Mouse (Mus musculus): ENCODE results near the gene Hecw2. TPM values are rescaled to one million over a fixed set of nuclear protein-coding genes. Genes with fewer than 3 reads are reported as not detected.

Gene Hecw2
- 10 to 100 TPM; 55.2 to 57.4 TPM for total RNA-seq (2021)
- long read RNA-seq, experiment 1, full-length matches to known transcripts = 4 of 25 reads
- long read RNA-seq, experiment 1, partial matches to known transcripts = 8 of 25 reads
- long read RNA-seq, experiment 1, other reads (novel, unspliced or antisense) = 13 of 25 reads
- long read RNA-seq, experiment 2, full-length matches to known transcripts = 3 of 16 reads
- long read RNA-seq, experiment 2, partial matches to known transcripts = 1 of 16 reads
- long read RNA-seq, experiment 2, other reads (novel, unspliced or antisense) = 12 of 16 reads

GRCm38 (mm10) chr1:54194954-54195305, at the start of gene Hecw2:
TSS of gene Hecw2 (minus strand) at chr1:54195168.
- intact Hi-C loops (cut with DNase I) = loop anchor here (2.0 to 10.0 kb wide), 4 partner anchors 57 to 286 kb away; partner anchors contain the start of gene Ccdc150

GRCm38 (mm10) chr1:54242722-54243121, 47.8 kb upstream of the Hecw2 start:
- intact Hi-C loops (cut with DNase I) = no loop called here
- no peak for DNase-seq (ENCODE audit: extremely low spot score in 1 of 2, low spot score in 2 of 2)
- no peak overlapping the region for H3K4me3 ChIP-seq
- no peak for TF ChIP-seq CTCF (IDR thresholded peaks at IDR 0.05)
- H3K27ac ChIP-seq = no peak overlapping the region

More at GRCm38 (mm10) chr1:54194954-54195305, at the start of gene Hecw2:
- no peak for TF ChIP-seq CTCF (IDR thresholded peaks at IDR 0.05)
- DNase-seq (ENCODE audit: extremely low spot score in 1 of 2, low spot score in 2 of 2) = peak; percentile 56 to 63
- peak within 1 kb of the TSS; percentile 86 for H3K4me3 ChIP-seq
- peak within 1 kb of the TSS; percentile 97 for H3K27ac ChIP-seq

- intact Hi-C loops (cut with DNase I) = no loop called here
- H3K27ac ChIP-seq = no peak overlapping the region
- H3K4me3 ChIP-seq = no peak overlapping the region
- no peak for TF ChIP-seq CTCF (IDR thresholded peaks at IDR 0.05)
- no peak for DNase-seq (ENCODE audit: extremely low spot score in 1 of 2, low spot score in 2 of 2)
Measured at GRCm38 (mm10) chr1:54220273-54220672, 25.3 kb upstream of the Hecw2 start.

- H3K4me3 ChIP-seq = peak overlapping the region; percentile 86
- peak; percentile 56 to 64 for DNase-seq (ENCODE audit: extremely low spot score in 1 of 2, low spot score in 2 of 2)
- TF ChIP-seq CTCF (IDR thresholded peaks at IDR 0.05) = no peak
- intact Hi-C loops (cut with DNase I) = loop anchor here (2.0 to 10.0 kb wide), 3 partner anchors 127 to 286 kb away; no protein-coding TSS in a partner anchor
- peak overlapping the region; percentile 97 for H3K27ac ChIP-seq
Measured at GRCm38 (mm10) chr1:54194183-54194953, 600 bp downstream of the Hecw2 start.

GRCm38 (mm10) chr1:54193191-54193770, 1.7 kb downstream of the Hecw2 start:
- intact Hi-C loops (cut with DNase I) = loop anchor here (5.0 to 10.0 kb wide), 2 partner anchors 126 to 258 kb away; no protein-coding TSS in a partner anchor
- H3K4me3 ChIP-seq = peak overlapping the region; percentile 86
- no peak for TF ChIP-seq CTCF (IDR thresholded peaks at IDR 0.05)
- no peak for DNase-seq (ENCODE audit: extremely low spot score in 1 of 2, low spot score in 2 of 2)
- peak overlapping the region; percentile 97 for H3K27ac ChIP-seq

- no peak for DNase-seq (ENCODE audit: extremely low spot score in 1 of 2, low spot score in 2 of 2)
- intact Hi-C loops (cut with DNase I) = no loop called here
- TF ChIP-seq CTCF (IDR thresholded peaks at IDR 0.05) = no peak
- Histone ChIP-seq H3K27ac (no peak overlapping the region), H3K4me3 (no peak overlapping the region)
Measured at GRCm38 (mm10) chr1:54187579-54187978, 7.4 kb downstream of the Hecw2 start.

GRCm38 (mm10) chr1:54186347-54186746, 8.6 kb downstream of the Hecw2 start:
- intact Hi-C loops (cut with DNase I) = no loop called here
- H3K27ac ChIP-seq = no peak overlapping the region
- no peak overlapping the region for H3K4me3 ChIP-seq
- DNase-seq (ENCODE audit: extremely low spot score in 1 of 2, low spot score in 2 of 2) = no peak
- TF ChIP-seq CTCF (IDR thresholded peaks at IDR 0.05) = no peak

- intact Hi-C loops (cut with DNase I) = no loop called here
- TF ChIP-seq CTCF (IDR thresholded peaks at IDR 0.05) = no peak
- DNase-seq (ENCODE audit: extremely low spot score in 1 of 2, low spot score in 2 of 2) = no peak
- Histone ChIP-seq H3K4me3 (no peak overlapping the region), H3K27ac (no peak overlapping the region)
Measured at GRCm38 (mm10) chr1:54180663-54181062, 14.3 kb downstream of the Hecw2 start.

GRCm38 (mm10) chr1:54179179-54179578, 15.8 kb downstream of the Hecw2 start:
- no peak overlapping the region for H3K27ac ChIP-seq
- no peak overlapping the region for H3K4me3 ChIP-seq
- intact Hi-C loops (cut with DNase I) = no loop called here
- TF ChIP-seq CTCF (IDR thresholded peaks at IDR 0.05) = no peak
- DNase-seq (ENCODE audit: extremely low spot score in 1 of 2, low spot score in 2 of 2) = no peak

- intact Hi-C loops (cut with DNase I) = no loop called here
- no peak overlapping the region for H3K4me3 ChIP-seq
- no peak for DNase-seq (ENCODE audit: extremely low spot score in 1 of 2, low spot score in 2 of 2)
- TF ChIP-seq CTCF (IDR thresholded peaks at IDR 0.05) = no peak
- no peak overlapping the region for H3K27ac ChIP-seq
Measured at GRCm38 (mm10) chr1:54176592-54176991, 18.4 kb downstream of the Hecw2 start.

- peak in 1 of 2 experiments; percentile 20 for DNase-seq (ENCODE audit: extremely low spot score in 1 of 2, low spot score in 2 of 2)
- Histone ChIP-seq H3K4me3 (no peak overlapping the region), H3K27ac (peak overlapping the region; percentile 63)
- intact Hi-C loops (cut with DNase I) = no loop called here
- no peak for TF ChIP-seq CTCF (IDR thresholded peaks at IDR 0.05)
Measured at GRCm38 (mm10) chr1:54168014-54168413, 27.0 kb downstream of the Hecw2 start.

GRCm38 (mm10) chr1:54159531-54159930, 35.4 kb downstream of the Hecw2 start:
- TF ChIP-seq CTCF (IDR thresholded peaks at IDR 0.05) = no peak
- no peak for DNase-seq (ENCODE audit: extremely low spot score in 1 of 2, low spot score in 2 of 2)
- no peak overlapping the region for H3K27ac ChIP-seq
- no peak overlapping the region for H3K4me3 ChIP-seq
- intact Hi-C loops (cut with DNase I) = no loop called here

Data from left cerebral cortex, adult 2 months (tissue).